Mouse (Mus musculus): ENCODE results near the gene Nsmce4a.
A peak's percentile ranks its signal among the peaks of the same experiment; 100 is the strongest.
"Not testable (repeated sequence)": the region's sequence is repeated elsewhere in the genome, so short reads cannot be mapped to it uniquely, and the experiment has no call there.

Nsmce4a gene

GRCm38 (mm10) chr7:130572821-130573220, at the start of gene Nsmce4a:
Gene Nsmce4a, minus strand, starts transcription at chr7:130573118.
- DNase-seq (ENCODE audit: low spot score): no peak

GRCm38 (mm10) chr7:130622359-130622758, 49.4 kb upstream of the Nsmce4a start:
- no peak for DNase-seq (ENCODE audit: low spot score)

- DNase-seq (ENCODE audit: low spot score): no peak
Observed at GRCm38 (mm10) chr7:130621953-130622352, 49.0 kb upstream of the Nsmce4a start.

DNA sequence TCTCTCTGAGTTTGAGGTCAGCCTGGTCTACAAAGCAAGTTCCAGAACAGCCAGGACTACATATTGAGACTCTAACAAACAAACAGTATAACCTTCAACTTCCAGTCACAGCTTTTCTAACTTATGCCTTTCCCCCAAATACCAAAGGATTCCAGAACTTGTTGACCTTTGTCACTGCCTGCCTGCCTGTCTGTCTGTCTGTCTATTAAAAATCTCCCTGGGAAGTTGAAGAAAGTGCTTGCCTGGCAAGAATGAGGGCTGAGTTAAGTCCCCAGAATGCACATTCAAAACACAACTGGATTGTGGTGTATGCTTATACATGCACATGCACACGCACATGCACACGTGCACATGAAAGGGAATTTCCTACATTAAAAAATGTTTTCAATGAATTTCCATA, 48.1 kb upstream of the Nsmce4a start:
- DNase-seq (ENCODE audit: low spot score): no peak

DNA sequence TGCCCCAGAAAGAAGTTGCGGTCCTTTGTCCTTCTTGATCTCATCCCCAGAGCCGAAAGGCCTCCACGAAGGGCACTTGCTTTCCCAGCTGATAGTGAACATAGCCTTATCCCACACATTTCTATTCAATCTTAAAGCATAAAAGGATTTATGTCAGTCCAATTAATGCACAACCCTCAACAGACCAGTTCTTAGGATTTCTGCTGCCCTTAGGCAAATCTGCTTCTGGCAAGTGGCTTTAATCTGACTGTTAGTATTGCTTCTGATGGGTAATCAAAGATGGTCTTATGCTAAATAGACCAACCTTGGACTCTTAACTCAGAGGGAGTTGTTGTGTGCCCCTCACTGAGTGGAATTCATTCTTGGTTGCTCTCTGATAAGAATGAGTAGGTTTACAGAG, 44.7 kb upstream of the Nsmce4a start:
- DNase-seq (ENCODE audit: low spot score): no peak

GRCm38 (mm10) chr7:130613973-130614372, 41.1 kb upstream of the Nsmce4a start:
- peak; percentile 25 for DNase-seq (ENCODE audit: low spot score)

GRCm38 (mm10) chr7:130606958-130607357, 34.0 kb upstream of the Nsmce4a start:
- no peak for DNase-seq (ENCODE audit: low spot score)

DNA sequence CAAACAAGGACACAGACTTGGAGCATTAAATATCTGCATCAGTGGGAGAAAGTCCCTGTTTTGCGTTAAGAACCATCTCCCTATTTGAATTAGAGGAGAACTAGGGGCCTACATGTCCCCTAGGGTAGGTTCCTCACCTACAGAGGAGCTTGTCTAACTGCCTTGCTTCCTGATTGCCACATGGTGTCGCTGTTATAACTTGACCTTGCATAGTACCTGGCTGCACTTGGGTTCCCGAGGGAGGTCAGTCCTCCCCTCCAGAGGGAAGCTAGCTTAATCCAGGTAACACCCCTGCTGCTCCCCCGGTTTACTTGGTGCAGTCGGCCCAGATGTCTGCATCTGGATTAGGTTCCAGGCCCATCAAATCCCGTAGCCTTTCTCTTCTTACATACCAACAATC, 32.2 kb upstream of the Nsmce4a start:
- DNase-seq (ENCODE audit: low spot score): peak; percentile 58

- DNase-seq (ENCODE audit: low spot score): no peak
Observed at GRCm38 (mm10) chr7:130604390-130604789, 31.5 kb upstream of the Nsmce4a start.

DNA sequence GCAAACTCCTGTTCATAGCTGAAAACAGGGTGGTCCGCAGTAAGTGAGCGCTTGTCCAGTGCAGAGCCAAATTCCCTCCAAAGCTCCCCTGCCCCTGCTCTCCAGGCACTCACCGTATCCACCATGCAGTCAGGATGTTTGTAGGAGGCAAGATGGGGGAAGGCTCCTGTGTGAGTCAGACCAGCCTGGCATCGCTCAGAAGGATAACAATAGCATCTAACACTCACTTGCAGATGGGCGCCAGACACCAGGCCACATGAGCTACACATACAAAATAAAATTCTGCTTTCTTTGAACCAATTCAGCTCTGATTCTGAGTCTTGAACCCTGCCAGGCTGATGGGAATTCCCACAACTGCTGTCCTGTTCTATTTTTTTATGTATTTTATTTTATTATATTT, 30.6 kb upstream of the Nsmce4a start:
- no peak for DNase-seq (ENCODE audit: low spot score)

DNA sequence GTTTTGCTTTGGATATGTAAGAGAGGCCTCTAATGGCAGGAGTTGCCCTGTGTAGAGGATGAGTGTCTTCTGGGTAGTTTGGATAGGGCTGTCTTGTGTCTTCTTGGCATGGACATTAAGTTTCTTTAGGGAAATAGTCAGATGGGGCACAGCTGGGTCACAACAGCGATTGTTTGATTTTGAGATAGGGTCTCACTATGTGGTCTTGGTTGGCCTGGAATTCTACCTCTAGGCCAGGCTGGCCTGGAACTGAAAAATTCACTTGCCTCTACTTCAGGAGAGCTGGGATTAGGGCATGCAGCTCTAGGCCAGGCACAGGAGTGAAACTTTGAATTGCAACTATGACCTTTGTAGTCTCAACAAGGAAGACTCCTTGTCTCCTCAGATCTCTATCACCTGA, 29.9 kb upstream of the Nsmce4a start:
- DNase-seq (ENCODE audit: low spot score): no peak

- no peak for DNase-seq (ENCODE audit: low spot score)
Observed at GRCm38 (mm10) chr7:130600546-130600945, 27.6 kb upstream of the Nsmce4a start.

GRCm38 (mm10) chr7:130600074-130600473, 27.2 kb upstream of the Nsmce4a start:
- DNase-seq (ENCODE audit: low spot score): no peak

GRCm38 (mm10) chr7:130597546-130597945, 24.6 kb upstream of the Nsmce4a start:
- DNase-seq (ENCODE audit: low spot score): no peak

DNA sequence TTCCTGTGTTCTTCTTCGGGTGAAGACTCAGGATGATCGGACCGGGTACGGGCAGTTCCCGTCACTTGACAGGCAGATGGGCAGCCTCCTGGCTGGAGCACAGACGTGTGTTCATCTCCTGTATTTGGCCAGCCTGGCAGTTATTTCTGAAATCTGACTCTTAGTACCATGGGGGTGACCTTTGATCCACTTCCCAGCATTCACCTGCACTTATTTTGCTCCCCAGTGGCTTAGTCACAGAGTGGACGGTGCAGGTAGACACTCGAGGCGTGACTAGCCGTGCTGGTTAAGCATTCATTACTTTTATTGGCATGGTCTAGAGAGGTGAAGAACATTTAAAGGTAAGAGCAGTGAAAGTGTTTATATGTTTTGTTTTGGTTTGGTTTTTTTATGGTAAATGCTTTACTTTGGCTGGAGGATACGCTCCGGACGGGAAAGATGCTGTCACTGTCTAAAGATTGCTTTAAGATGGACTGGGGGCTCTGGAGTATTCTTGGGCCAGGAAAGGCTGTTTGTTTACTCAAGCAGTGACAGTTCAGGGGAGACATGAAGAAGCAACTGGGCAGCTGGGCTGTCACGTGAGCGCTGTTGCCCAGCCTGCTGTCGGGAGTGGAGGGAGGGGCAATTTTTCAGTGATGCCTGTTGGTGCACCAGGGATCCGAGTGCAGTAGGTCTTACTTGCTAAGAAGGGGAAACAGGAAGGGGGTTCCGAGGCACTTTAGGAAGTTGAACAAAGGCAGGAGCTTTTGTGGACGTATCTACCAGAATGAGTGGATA, 23.3 kb upstream of the Nsmce4a start:
- DNase-seq (ENCODE audit: low spot score): peak; percentile 56

DNA sequence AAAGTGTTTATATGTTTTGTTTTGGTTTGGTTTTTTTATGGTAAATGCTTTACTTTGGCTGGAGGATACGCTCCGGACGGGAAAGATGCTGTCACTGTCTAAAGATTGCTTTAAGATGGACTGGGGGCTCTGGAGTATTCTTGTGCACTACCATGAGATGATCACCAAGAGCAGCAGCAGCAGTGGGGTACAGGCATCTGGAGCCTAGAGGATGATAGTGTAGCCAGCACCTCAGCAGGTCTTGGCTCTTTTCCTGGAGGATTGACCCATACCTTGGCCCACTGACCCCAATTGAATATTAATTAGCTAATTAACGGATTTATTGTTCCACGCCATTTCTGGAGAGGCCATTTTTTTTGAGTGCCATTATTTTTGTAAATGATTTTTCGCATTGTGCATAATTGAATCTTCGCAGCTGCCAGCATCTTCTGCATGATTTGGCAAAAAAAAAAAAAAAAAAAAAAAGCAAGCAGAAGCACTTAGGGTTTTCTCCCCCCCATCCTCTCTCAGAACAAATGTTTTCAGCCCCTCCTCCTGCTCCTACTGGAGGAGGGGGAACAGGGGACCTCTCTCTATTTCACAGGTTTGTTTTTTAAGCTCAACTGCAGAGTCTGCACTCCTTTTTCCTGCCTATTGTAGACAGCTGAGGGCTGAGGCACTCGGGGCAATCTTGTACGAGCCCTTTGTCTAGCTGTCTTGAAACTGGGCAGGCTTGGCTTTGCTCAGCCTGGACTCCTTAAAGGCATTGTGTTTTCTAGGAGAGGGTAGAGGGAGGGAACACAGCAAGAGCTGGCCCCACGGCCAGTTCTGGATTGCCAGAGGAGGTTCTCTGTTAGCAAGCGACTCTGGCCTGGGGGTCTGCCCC, 20.7 kb upstream of the Nsmce4a start:
- peak; percentile 84 for DNase-seq (ENCODE audit: low spot score)

DNA sequence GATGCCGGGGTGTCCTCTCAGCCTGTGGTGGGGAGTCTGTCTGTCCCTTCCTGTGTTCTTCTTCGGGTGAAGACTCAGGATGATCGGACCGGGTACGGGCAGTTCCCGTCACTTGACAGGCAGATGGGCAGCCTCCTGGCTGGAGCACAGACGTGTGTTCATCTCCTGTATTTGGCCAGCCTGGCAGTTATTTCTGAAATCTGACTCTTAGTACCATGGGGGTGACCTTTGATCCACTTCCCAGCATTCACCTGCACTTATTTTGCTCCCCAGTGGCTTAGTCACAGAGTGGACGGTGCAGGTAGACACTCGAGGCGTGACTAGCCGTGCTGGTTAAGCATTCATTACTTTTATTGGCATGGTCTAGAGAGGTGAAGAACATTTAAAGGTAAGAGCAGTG, 20.1 kb upstream of the Nsmce4a start:
- not testable (repeated sequence) for DNase-seq (ENCODE audit: low spot score)

DNA sequence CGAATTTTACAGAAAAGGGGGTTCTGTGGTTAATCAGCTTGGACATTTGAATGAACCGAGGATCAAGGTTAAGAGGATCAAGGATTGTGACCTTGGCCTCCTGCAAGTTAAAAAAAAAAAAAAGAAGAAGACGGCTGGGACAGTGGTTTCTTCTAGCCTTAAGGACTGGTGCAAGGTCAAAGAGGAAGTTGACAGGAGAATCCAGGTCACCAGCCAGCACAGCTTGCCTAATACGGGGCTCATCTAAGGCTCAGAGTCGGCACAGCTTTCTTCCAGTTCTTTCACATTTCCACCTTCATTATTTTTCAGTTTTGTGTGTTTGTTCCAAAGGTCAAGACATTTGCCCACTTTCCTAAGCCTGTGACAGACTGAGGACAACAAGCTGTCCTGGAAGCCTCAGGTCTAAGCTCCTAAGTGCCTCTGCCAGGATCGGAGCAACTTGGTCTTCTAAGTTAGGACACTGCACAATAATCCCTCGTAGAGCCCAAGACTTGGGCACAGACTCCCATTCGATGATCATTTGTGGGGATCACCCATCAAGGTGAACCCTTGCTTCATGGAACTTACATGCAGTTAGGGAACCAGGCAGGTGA, 18.0 kb upstream of the Nsmce4a start:
- peak; percentile 15 for DNase-seq (ENCODE audit: low spot score)

GRCm38 (mm10) chr7:130590081-130590828, 17.3 kb upstream of the Nsmce4a start:
- peak; percentile 34 for DNase-seq (ENCODE audit: low spot score)

GRCm38 (mm10) chr7:130586521-130587072, 13.7 kb upstream of the Nsmce4a start:
- DNase-seq (ENCODE audit: low spot score): no peak

DNA sequence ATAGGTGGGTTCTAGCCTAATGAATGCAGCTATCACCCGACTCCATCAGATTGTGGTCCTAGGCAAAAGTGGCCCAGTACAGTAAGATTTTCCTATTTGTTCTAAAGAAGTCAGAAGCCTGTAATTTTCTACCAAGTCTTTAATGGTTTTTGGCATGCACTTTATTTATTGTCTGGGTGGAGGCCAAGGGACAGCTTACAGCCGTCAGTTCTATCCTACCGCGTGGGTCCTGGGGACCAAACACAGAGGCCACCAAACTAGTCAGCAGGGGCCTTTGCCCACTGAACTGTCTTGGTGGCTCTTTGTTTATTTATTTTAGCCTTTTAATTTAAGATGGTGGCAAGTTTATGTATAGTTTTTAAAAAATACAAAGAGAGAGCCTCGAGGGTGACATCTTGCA, 5.7 kb upstream of the Nsmce4a start:
- DNase-seq (ENCODE audit: low spot score): no peak

DNA sequence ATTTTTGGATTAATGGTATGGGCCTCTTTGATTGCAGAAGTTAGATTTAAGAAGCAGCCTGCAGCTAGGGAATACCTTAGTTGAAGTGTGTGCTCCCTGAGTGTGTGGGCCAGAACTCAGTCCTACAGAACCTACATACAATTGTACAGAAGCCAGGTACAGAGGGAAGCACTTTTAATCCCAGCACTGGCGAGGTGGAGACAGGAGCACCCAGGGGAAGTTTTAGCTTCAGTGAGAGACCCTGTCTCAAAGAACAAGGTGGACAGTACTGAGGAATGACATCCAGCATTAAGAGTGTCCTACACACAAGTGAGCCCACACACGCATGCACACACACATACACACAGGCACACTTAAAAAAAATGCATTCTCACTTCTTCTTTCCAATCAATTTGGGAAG, 5.1 kb upstream of the Nsmce4a start:
- no peak for DNase-seq (ENCODE audit: low spot score)
